Mouse (Mus musculus) forebrain, embryonic 12.5 days (tissue): ENCODE results near the gene Ptpn6. TPM values are rescaled to one million over a fixed set of nuclear protein-coding genes. Genes with fewer than 3 reads are reported as not detected.

Experiments used
- ATAC-seq: fragments of 200-750 bp; cut with Nextera tagmentation; 2 replicates; pipeline ENCODE4 v1.8.0; 2017; ENCODE audit warnings: moderate TSS enrichment; ENCODE audit not compliant: low FRiP score
- H3K27ac ChIP-seq: fragments of 300-500 bp; sonication (generic); 2 replicates; pipeline ENCODE4 v1.5.1; 2016; ENCODE audit warnings: mild to moderate bottlenecking
- H3K27me3 ChIP-seq: fragments of 300-500 bp; sonication (generic); 2 replicates; pipeline ENCODE4 v1.6.1; 2016; ENCODE audit warnings: mild to moderate bottlenecking
- H3K36me3 ChIP-seq: fragments of 300-500 bp; sonication (generic); replicated peaks from 2 replicates; pipeline ENCODE4 v1.6.1; 2016; ENCODE audit warnings: mild to moderate bottlenecking
- H3K4me1 ChIP-seq: fragments of 300-500 bp; sonication (generic); 2 replicates; pipeline ENCODE4 v1.6.1; 2016
- H3K4me2 ChIP-seq: fragments of 300-500 bp; sonication (generic); 2 replicates; pipeline ENCODE4 v1.6.1; 2016; ENCODE audit warnings: mild to moderate bottlenecking, moderate library complexity
- H3K4me3 ChIP-seq: fragments of 300-500 bp; sonication (generic); replicated peaks from 2 replicates; pipeline ENCODE4 v1.5.1; 2016; ENCODE audit warnings: mild to moderate bottlenecking
- H3K9ac ChIP-seq: fragments of 300-500 bp; sonication (generic); 2 replicates; pipeline ENCODE4 v1.6.1; 2016; ENCODE audit warnings: mild to moderate bottlenecking
- H3K9me3 ChIP-seq: fragments of 300-500 bp; sonication (generic); 2 replicates; pipeline ENCODE4 v1.6.1; 2016
- WGBS: fragments of 180-500 bp; shearing (Covaris S2); methylation state at CpG from one replicate; pipeline ENCODE4 v1.1.7; 2016; 5-methylcytosine and 5-hydroxymethylcytosine counted together
- polyA plus RNA-seq: library from polyadenylated mRNA; unstranded; fragments of >200 nt; fragmentation: Nextera tagmentation; extraction: Ambion mirVana; gene quantifications from 2 replicates; pipeline ENCODE4 v1.2.1, GENCODE M21; 2016

Gene Ptpn6
- polyA plus RNA-seq, 1 experiment from 2014 or later, result 5.4 TPM

GRCm38 (mm10) chr6:124719354-124719978 is 19.0 kb downstream of the Ptpn6 start:
- Histone ChIP-seq H3K4me2 (no peak overlapping the region), H3K27ac (no peak overlapping the region)

GRCm38 (mm10) chr6:124718703-124719102 is 19.8 kb downstream of the Ptpn6 start:
- H3K4me3 ChIP-seq, result no peak overlapping the region
- ATAC-seq, result no peak

More at GRCm38 (mm10) chr6:124719354-124719978, 19.0 kb downstream of the Ptpn6 start:
- H3K4me3 ChIP-seq, result no peak overlapping the region
- WGBS, result 75% methylated on average over 7 of the region's 7 CpGs
- no peaks in the 10 kb centered on the region for H3K4me1 ChIP-seq
- no peak for ATAC-seq
- peaks cover 34% of the 10 kb centered on the region for H3K36me3 ChIP-seq
- peak overlapping the region; percentile 40; the same call in 1 of the 2 replicates for H3K9ac ChIP-seq
- no peaks in the 10 kb centered on the region for H3K27me3 ChIP-seq
- H3K9me3 ChIP-seq, result no peaks in the 10 kb centered on the region

GRCm38 (mm10) chr6:124717968-124718367 is 20.5 kb downstream of the Ptpn6 start:
- Histone ChIP-seq H3K4me1 (peaks cover 15% of the 10 kb centered on the region), H3K4me2 (no peak overlapping the region), H3K27ac (no peak overlapping the region), H3K9ac (no peak overlapping the region), H3K36me3 (peaks cover 45% of the 10 kb centered on the region), H3K9me3 (no peaks in the 10 kb centered on the region), H3K27me3 (no peaks in the 10 kb centered on the region), H3K4me3 (peak overlapping the region; percentile 7; the same call in 1 of the 2 replicates)
- 81% methylated on average over 13 of the region's 13 CpGs for WGBS
- ATAC-seq, result no peak

More at GRCm38 (mm10) chr6:124718703-124719102, 19.8 kb downstream of the Ptpn6 start:
- Histone ChIP-seq H3K27ac (no peak overlapping the region), H3K36me3 (peaks cover 42% of the 10 kb centered on the region), H3K4me2 (no peak overlapping the region), H3K4me1 (peaks cover 7% of the 10 kb centered on the region), H3K27me3 (no peaks in the 10 kb centered on the region), H3K9ac (peak overlapping the region; percentile 40; the same call in 1 of the 2 replicates), H3K9me3 (no peaks in the 10 kb centered on the region)
- WGBS, result 47% methylated on average over 16 of the region's 16 CpGs

- H3K9me3 ChIP-seq, result no peaks in the 10 kb centered on the region
- H3K27ac ChIP-seq, result 0 out of 2 replicates have a peak overlapping the region, but pooled peaks have one; percentile 19
- no peak overlapping the region for H3K9ac ChIP-seq
- no peak overlapping the region for H3K4me3 ChIP-seq
- no peaks in the 10 kb centered on the region for H3K27me3 ChIP-seq
- H3K36me3 ChIP-seq, result peaks cover 45% of the 10 kb centered on the region
- ATAC-seq, result no peak
- peaks cover 18% of the 10 kb centered on the region for H3K4me1 ChIP-seq
- H3K4me2 ChIP-seq, result no peak overlapping the region
- 69% methylated on average over 20 of the region's 20 CpGs for WGBS
These were observed 21.5 kb downstream of the Ptpn6 start for GRCm38 (mm10) chr6:124716864-124717490.

- no peak overlapping the region for H3K27ac ChIP-seq
- no peaks in the 10 kb centered on the region for H3K27me3 ChIP-seq
- 22% methylated on average over 11 of the region's 11 CpGs for WGBS
- peak overlapping the region; percentile 90 for H3K9ac ChIP-seq
- H3K9me3 ChIP-seq, result no peaks in the 10 kb centered on the region
- H3K4me1 ChIP-seq, result peaks cover 36% of the 10 kb centered on the region
- no peak for ATAC-seq
- H3K4me2 ChIP-seq, result peak overlapping the region; percentile 82
- peaks cover 50% of the 10 kb centered on the region for H3K36me3 ChIP-seq
- H3K4me3 ChIP-seq, result peak overlapping the region; percentile 95
These were observed 25.6 kb downstream of the Ptpn6 start for GRCm38 (mm10) chr6:124712918-124713317.

GRCm38 (mm10) chr6:124711824-124712782 is 26.4 kb downstream of the Ptpn6 start, which contains the start of the genes Emg1 and Phb2:
Gene Emg1 (minus strand): TSS chr6:124712178.
Gene Phb2 (plus strand): TSS chr6:124712336.
- Histone ChIP-seq H3K9ac (peak within 1 kb of the TSS; percentile 90), H3K4me3 (peak within 1 kb of the TSS; percentile 95), H3K9me3 (no peaks in the 10 kb centered on the region), H3K36me3 (peaks cover 49% of the 10 kb centered on the region), H3K27me3 (no peaks in the 10 kb centered on the region), H3K4me2 (peak within 1 kb of the TSS; percentile 82), H3K27ac (peak within 1 kb of the TSS; percentile 84), H3K4me1 (peaks cover 36% of the 10 kb centered on the region)
- WGBS, result under 1% methylated on average over 76 of the region's 76 CpGs
- peak; percentile 98 for ATAC-seq

GRCm38 (mm10) chr6:124708289-124708889 is 30.1 kb downstream of the Ptpn6 start:
- ATAC-seq, result no peak
- no peak overlapping the region for H3K4me3 ChIP-seq
- H3K9me3 ChIP-seq, result no peaks in the 10 kb centered on the region
- peaks cover 40% of the 10 kb centered on the region for H3K36me3 ChIP-seq
- 95% methylated on average over 10 of the region's 10 CpGs for WGBS
- H3K4me2 ChIP-seq, result no peak overlapping the region
- no peaks in the 10 kb centered on the region for H3K27me3 ChIP-seq
- H3K9ac ChIP-seq, result no peak overlapping the region
- H3K4me1 ChIP-seq, result peaks cover 26% of the 10 kb centered on the region
- H3K27ac ChIP-seq, result no peak overlapping the region

GRCm38 (mm10) chr6:124706061-124706627 is 32.4 kb downstream of the Ptpn6 start:
- no peak for ATAC-seq
- Histone ChIP-seq H3K4me3 (no peak overlapping the region), H3K27me3 (no peaks in the 10 kb centered on the region), H3K36me3 (peaks cover 63% of the 10 kb centered on the region), H3K9ac (no peak overlapping the region), H3K9me3 (no peaks in the 10 kb centered on the region), H3K4me2 (no peak overlapping the region), H3K27ac (no peak overlapping the region), H3K4me1 (peaks cover 16% of the 10 kb centered on the region)
- 91% methylated on average over 5 of the region's 5 CpGs for WGBS

- peaks cover under 1% of the 10 kb centered on the region for H3K4me1 ChIP-seq
- no peak overlapping the region for H3K4me2 ChIP-seq
- H3K36me3 ChIP-seq, result peaks cover 79% of the 10 kb centered on the region
- no peaks in the 10 kb centered on the region for H3K27me3 ChIP-seq
- no peak overlapping the region for H3K27ac ChIP-seq
- WGBS, result 93% methylated on average over 2 of the region's 2 CpGs
- no peak overlapping the region for H3K9ac ChIP-seq
- no peak overlapping the region for H3K4me3 ChIP-seq
- no peaks in the 10 kb centered on the region for H3K9me3 ChIP-seq
- ATAC-seq, result no peak
These were observed 34.1 kb downstream of the Ptpn6 start for GRCm38 (mm10) chr6:124704417-124704816.

- H3K4me2 ChIP-seq, result no peak overlapping the region
- ATAC-seq, result no peak
- no peaks in the 10 kb centered on the region for H3K27me3 ChIP-seq
- H3K4me1 ChIP-seq, result no peaks in the 10 kb centered on the region
- H3K4me3 ChIP-seq, result no peak overlapping the region
- no peak overlapping the region for H3K9ac ChIP-seq
- no peaks in the 10 kb centered on the region for H3K9me3 ChIP-seq
- peaks cover 85% of the 10 kb centered on the region for H3K36me3 ChIP-seq
- WGBS, result 78% methylated on average over 7 of the region's 7 CpGs
- H3K27ac ChIP-seq, result no peak overlapping the region
These were observed 34.7 kb downstream of the Ptpn6 start for GRCm38 (mm10) chr6:124703789-124704188.

GRCm38 (mm10) chr6:124702784-124703103 is 35.8 kb downstream of the Ptpn6 start:
- WGBS, result 54% methylated on average over 3 of the region's 3 CpGs
- H3K4me2 ChIP-seq, result no peak overlapping the region
- peaks cover 81% of the 10 kb centered on the region for H3K36me3 ChIP-seq
- H3K27ac ChIP-seq, result no peak overlapping the region
- H3K4me3 ChIP-seq, result no peak overlapping the region
- 0 out of 2 replicates have a peak, but pooled peaks cover 4% of the 10 kb centered on the region for H3K4me1 ChIP-seq
- H3K9ac ChIP-seq, result no peak overlapping the region
- no peaks in the 10 kb centered on the region for H3K27me3 ChIP-seq
- no peaks in the 10 kb centered on the region for H3K9me3 ChIP-seq
- ATAC-seq, result peak; percentile 70
